Mouse (Mus musculus) liver, embryonic 14.5 days (tissue): Measurements from ENCODE around the gene Prkar1a.

Source experiments
- CTCF ChIP-seq: IDR thresholded peaks from 2 replicates; pipeline ENCODE4 v1.5.1; 2016; ENCODE audit warnings: antibody characterized with exemption, low read depth, control low read depth
- EP300 ChIP-seq: IDR thresholded peaks from 2 replicates; pipeline ENCODE4 v1.6.1; 2016; ENCODE audit warnings: antibody characterized with exemption, low read depth

- no peak for TF ChIP-seq CTCF
- TF ChIP-seq EP300 = no peak
Observed at GRCm38 (mm10) chr11:109675208-109675607, 26.0 kb downstream of the Prkar1a start.
